Mouse (Mus musculus) heart, adult 2 months (tissue): Measurements from ENCODE around the gene Jsrp1. TPM values are rescaled to one million over a fixed set of nuclear protein-coding genes. Genes with fewer than 3 reads are reported as not detected.

ENCODE experiments used
- DNase-seq, 2 experiments: peaks; one replicate each; pipeline ENCODE4 v3.0.0; 2021
- H3K27ac ChIP-seq: fragments of 200-600 bp; 2 replicates; pipeline ENCODE4 v1.8.1; 2022
- H3K27me3 ChIP-seq: fragments of 200-500 bp; 2 replicates; pipeline ENCODE4 v1.6.1; 2012; ENCODE audit warnings: mild to moderate bottlenecking, low read length, inconsistent platforms, mixed read lengths; ENCODE audit not compliant: control insufficient read depth, insufficient read depth
- H3K36me3 ChIP-seq: fragments of 200-500 bp; 2 replicates; pipeline ENCODE4 v1.6.1; 2012; ENCODE audit warnings: low read length, inconsistent platforms; ENCODE audit not compliant: control insufficient read depth, insufficient read depth
- H3K4me1 ChIP-seq: fragments of 200-500 bp; 2 replicates; pipeline ENCODE4 v1.6.1; 2011; ENCODE audit warnings: low read length; ENCODE audit not compliant: control insufficient read depth, insufficient read depth
- H3K4me3 ChIP-seq: fragments of 200-600 bp; 2 replicates; pipeline ENCODE4 v1.8.1; 2022
- H3K79me2 ChIP-seq: fragments of 200-500 bp; replicated peaks from 2 replicates; pipeline ENCODE4 v1.6.1; 2012; ENCODE audit warnings: mild to moderate bottlenecking, inconsistent platforms, low read length, moderate library complexity, mixed read lengths; ENCODE audit not compliant: control insufficient read depth, insufficient read depth
- H3K9ac ChIP-seq: fragments of 200-500 bp; 2 replicates; pipeline ENCODE4 v1.6.1; 2012; ENCODE audit warnings: low read depth, mild to moderate bottlenecking, control low read depth, inconsistent platforms, low read length, mixed read lengths
- CTCF ChIP-seq: fragments of 200-600 bp; IDR thresholded peaks from 2 replicates; pipeline ENCODE4 v1.8.1; 2022; ENCODE audit warnings: antibody characterized with exemption, mild to moderate bottlenecking, moderate library complexity
- EP300 ChIP-seq: fragments of 200-500 bp; IDR thresholded peaks from 2 replicates; pipeline ENCODE4 v1.6.1; 2011; ENCODE audit warnings: low read depth, low read length, control low read depth; ENCODE audit not compliant: insufficient read depth
- POLR2A ChIP-seq: fragments of 200-500 bp; IDR thresholded peaks from 2 replicates; pipeline ENCODE4 v1.6.1; 2011; ENCODE audit warnings: mild to moderate bottlenecking, low read depth, low read length, control low read depth; ENCODE audit not compliant: insufficient read depth
- WGBS: fragments of 180-500 bp; shearing (Covaris S2); methylation state at CpG from one replicate; pipeline ENCODE4 v1.1.7; 2018; 5-methylcytosine and 5-hydroxymethylcytosine counted together
- intact Hi-C: fragments of 180-260 bp; cut with DNase I; formaldehyde crosslinking; loops from one replicate; pipeline ENCODE4 v1.15.1; 2025
- polyA plus RNA-seq: library from polyadenylated mRNA; depleted of rRNA; stranded (reverse); fragments of >200 nt; gene quantifications from 2 replicates; pipeline ENCODE4 v1.2.3, GENCODE M21; 2012
- total RNA-seq, 2 experiments: library from RNA; stranded (reverse); gene quantifications; 2 replicates each; pipeline ENCODE4 v1.2.3; 2021

The Jsrp1 gene
- total and polyA plus RNA-seq, 3 experiments = 0.21 to 1.1 (median 0.25) TPM

DNA sequence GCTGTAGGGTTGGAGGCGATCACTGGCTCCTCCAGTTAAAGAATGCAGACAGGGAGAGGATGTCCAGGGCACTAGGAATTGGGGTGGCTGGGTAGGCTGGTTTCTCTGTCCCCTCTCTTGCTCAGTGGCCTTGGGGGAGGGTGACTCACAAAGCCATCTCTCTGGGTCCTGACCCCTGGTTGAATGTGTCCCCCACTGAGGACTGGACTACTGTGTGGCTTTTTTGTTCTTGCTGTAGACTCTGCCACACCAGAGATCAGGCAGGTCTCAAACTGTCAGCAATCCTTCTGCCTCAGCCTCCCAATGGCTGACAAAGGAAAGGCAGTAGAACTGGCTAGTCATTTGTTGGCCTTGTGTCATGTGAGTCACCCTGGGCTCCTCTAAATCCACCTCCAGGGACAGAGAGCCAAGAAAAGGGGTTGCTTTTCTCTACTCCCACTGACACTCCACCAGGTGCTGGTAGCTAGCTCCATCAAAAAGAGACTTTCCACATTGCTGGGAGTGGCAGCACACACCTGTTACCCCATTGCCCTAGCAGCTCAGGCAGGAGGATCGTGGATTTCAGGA, 25.1 kb upstream of the Jsrp1 start:
- no peak for DNase-seq
- WGBS = 52% methylated on average over 2 of the region's 2 CpGs
- Histone ChIP-seq H3K4me1 (no peaks in the 10 kb centered on the region; the same call in 1 of the 2 replicates), H3K27ac (peak overlapping the region; percentile 49), H3K4me3 (no peak overlapping the region), H3K27me3 (peaks cover 3% of the 10 kb centered on the region; the same call in 1 of the 2 replicates), H3K9ac (no peak overlapping the region), H3K79me2 (no peaks in the 10 kb centered on the region), H3K36me3 (no peaks in the 10 kb centered on the region)
- intact Hi-C loops = no loop called here
- TF ChIP-seq POLR2A (no peak), EP300 (no peak), CTCF (no peak)

GRCm38 (mm10) chr10:80837827-80838226, 24.5 kb upstream of the Jsrp1 start:
- Histone ChIP-seq H3K27ac (peak overlapping the region; percentile 53), H3K4me1 (no peaks in the 10 kb centered on the region; the same call in 1 of the 2 replicates), H3K27me3 (peaks cover 3% of the 10 kb centered on the region; the same call in 1 of the 2 replicates), H3K79me2 (no peaks in the 10 kb centered on the region), H3K9ac (no peak overlapping the region), H3K36me3 (no peaks in the 10 kb centered on the region), H3K4me3 (no peak overlapping the region)
- TF ChIP-seq EP300 (0 out of 2 replicates have a peak, but pooled peaks have one; percentile 33), CTCF (no peak)
- peak in 1 of 2 experiments; percentile 76 for DNase-seq
- 19% methylated on average over 2 of the region's 2 CpGs for WGBS
- intact Hi-C loops = no loop called here

- Histone ChIP-seq H3K9ac (no peak overlapping the region), H3K27me3 (peaks cover 3% of the 10 kb centered on the region; the same call in 1 of the 2 replicates), H3K4me1 (no peaks in the 10 kb centered on the region; the same call in 1 of the 2 replicates), H3K36me3 (no peaks in the 10 kb centered on the region), H3K79me2 (no peaks in the 10 kb centered on the region), H3K4me3 (no peak overlapping the region), H3K27ac (peak overlapping the region; percentile 53; the same call in 1 of the 2 replicates)
- TF ChIP-seq EP300 = no peak
- no peak for TF ChIP-seq CTCF
- TF ChIP-seq POLR2A = no peak
- peak in 1 of 2 experiments; percentile 58 for DNase-seq
- 34% methylated on average over 7 of the region's 7 CpGs for WGBS
- intact Hi-C loops = no loop called here
Measured at GRCm38 (mm10) chr10:80836949-80837379, 23.7 kb upstream of the Jsrp1 start.

DNA sequence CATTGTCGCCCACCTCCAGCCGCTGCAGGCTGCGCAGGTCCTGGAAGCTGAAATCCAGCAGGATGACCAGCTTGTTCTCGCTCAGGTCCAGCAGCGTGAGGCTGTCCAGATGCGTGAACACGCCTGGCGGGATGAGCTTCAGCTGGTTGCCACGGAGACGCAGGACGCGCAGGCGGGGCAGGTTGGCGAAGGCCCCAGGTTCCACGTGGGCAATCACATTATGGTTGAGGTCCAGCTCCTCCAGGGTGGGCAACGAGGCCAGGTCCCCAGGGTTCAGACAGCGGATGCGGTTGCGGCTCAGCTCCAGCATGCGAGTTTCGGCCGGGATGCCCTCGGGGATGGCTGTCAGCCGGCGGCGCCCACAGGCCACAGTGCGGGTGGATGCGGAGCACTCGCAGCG, 22.3 kb upstream of the Jsrp1 start:
- TF ChIP-seq CTCF = no peak
- no peak for TF ChIP-seq EP300
- no peak for TF ChIP-seq POLR2A
- 58% methylated on average over 30 of the region's 30 CpGs for WGBS
- intact Hi-C loops = no loop called here
- Histone ChIP-seq H3K36me3 (no peaks in the 10 kb centered on the region), H3K4me1 (no peaks in the 10 kb centered on the region; the same call in 1 of the 2 replicates), H3K9ac (no peak overlapping the region), H3K79me2 (no peaks in the 10 kb centered on the region), H3K4me3 (no peak overlapping the region), H3K27ac (no peak overlapping the region), H3K27me3 (peaks cover 3% of the 10 kb centered on the region; the same call in 1 of the 2 replicates)
- DNase-seq = no peak

DNA sequence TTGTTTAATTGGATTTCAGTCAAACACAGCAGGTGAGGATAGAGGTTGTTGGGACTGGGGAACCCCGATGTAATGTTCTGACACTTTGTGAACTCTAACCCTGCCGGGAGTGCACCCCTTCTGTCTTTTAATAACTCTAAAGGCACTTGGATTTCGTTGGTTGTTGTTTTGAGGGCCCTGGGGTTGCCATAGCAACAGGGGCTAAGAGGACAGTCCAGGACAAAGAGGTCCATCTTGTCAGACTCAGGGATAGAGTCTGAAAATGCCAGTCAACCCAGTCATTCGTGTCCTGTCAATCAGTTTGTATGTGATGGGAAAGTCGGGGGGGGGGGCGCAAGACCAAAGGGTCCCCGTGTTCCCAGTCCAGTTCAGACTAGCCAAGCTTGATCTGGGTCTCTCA, 19.5 kb upstream of the Jsrp1 start:
- 0 out of 2 replicates have a peak, but pooled peaks cover under 1% of the 10 kb centered on the region for H3K79me2 ChIP-seq
- peaks cover 10% of the 10 kb centered on the region for H3K4me1 ChIP-seq
- WGBS = 71% methylated on average over 7 of the region's 7 CpGs
- no peak overlapping the region for H3K9ac ChIP-seq
- H3K27me3 ChIP-seq = peaks cover 3% of the 10 kb centered on the region; the same call in 1 of the 2 replicates
- H3K36me3 ChIP-seq = peaks cover 7% of the 10 kb centered on the region; the same call in 1 of the 2 replicates
- no peak overlapping the region for H3K4me3 ChIP-seq
- H3K27ac ChIP-seq = no peak overlapping the region
- intact Hi-C loops = no loop called here
- TF ChIP-seq CTCF (no peak), POLR2A (no peak), EP300 (no peak)
- DNase-seq = no peak

GRCm38 (mm10) chr10:80831136-80831535, 17.8 kb upstream of the Jsrp1 start:
- Histone ChIP-seq H3K79me2 (peaks cover 7% of the 10 kb centered on the region), H3K27me3 (peaks cover 3% of the 10 kb centered on the region; the same call in 1 of the 2 replicates), H3K27ac (no peak overlapping the region), H3K4me1 (peaks cover 12% of the 10 kb centered on the region), H3K9ac (no peak overlapping the region), H3K36me3 (peaks cover 7% of the 10 kb centered on the region; the same call in 1 of the 2 replicates), H3K4me3 (no peak overlapping the region)
- DNase-seq = peak; percentile 43 to 56
- intact Hi-C loops = no loop called here
- WGBS = 21% methylated on average over 9 of the region's 9 CpGs
- no peak for TF ChIP-seq EP300
- no peak for TF ChIP-seq CTCF
